Mouse (Mus musculus) CH12.LX (cell line): ENCODE data around the gene Qrich1. TPM values are rescaled to one million over a fixed set of nuclear protein-coding genes. Genes with fewer than 3 reads are reported as not detected.

ENCODE experiments used
- DNase-seq: peaks from one replicate; pipeline ENCODE4 v3.0.0-alpha.2; 2013; ENCODE audit errors: extremely low read depth
- H3K27ac ChIP-seq: 2 replicates; pipeline ENCODE4 v1.5.1; 2012; ENCODE audit warnings: low read depth, mild to moderate bottlenecking, control low read depth, moderate library complexity; ENCODE audit not compliant: insufficient read depth
- H3K27me3 ChIP-seq: replicated peaks from 2 replicates; pipeline ENCODE3; 2012; ENCODE audit warnings: inconsistent platforms
- H3K36me3 ChIP-seq, 2 experiments: replicated peaks in 1 of 2; 2 replicates each; pipeline versions ENCODE3 to v1.6.1; 2012; ENCODE audit warnings: inconsistent platforms in 1 of 2, low read length in 1 of 2, mild to moderate bottlenecking in 1 of 2, mixed read lengths in 1 of 2, moderate library complexity in 1 of 2; ENCODE audit not compliant: control insufficient read depth in 1 of 2, insufficient read depth in 1 of 2
- H3K4me1 ChIP-seq, 2 experiments: 2 replicates each; pipeline ENCODE4 v1.6.1; 2012; ENCODE audit warnings: inconsistent platforms in 1 of 2, moderate library complexity in 1 of 2; ENCODE audit not compliant: insufficient read depth in 2 of 2, control insufficient read depth in 1 of 2
- H3K4me2 ChIP-seq: 2 replicates; pipeline ENCODE4 v1.6.1; 2012; ENCODE audit warnings: low read depth, mild to moderate bottlenecking, control low read depth; ENCODE audit not compliant: poor library complexity, insufficient read depth, severe bottlenecking
- H3K4me3 ChIP-seq, 3 experiments: fragments of 150-350 bp in 1 of 3; sonication (generic) in 1 of 3; replicated peaks in 1 of 3; 2 replicates each; pipeline versions ENCODE3 to v1.5.1; 2011 to 2012; ENCODE audit warnings: low read depth in 2 of 3, low read length in 2 of 3, mild to moderate bottlenecking in 2 of 3, moderate library complexity in 2 of 3, control low read depth in 1 of 3, improper control_type of control experiment in 1 of 3, inconsistent platforms in 1 of 3, mixed read lengths in 1 of 3; ENCODE audit not compliant: poor library complexity in 1 of 3
- H3K79me2 ChIP-seq: replicated peaks from 2 replicates; pipeline ENCODE4 v1.6.1; 2012; ENCODE audit warnings: mild to moderate bottlenecking, moderate library complexity; ENCODE audit not compliant: control insufficient read depth, poor library complexity, insufficient read depth, severe bottlenecking; ENCODE audit errors: extremely low read depth
- H3K9ac ChIP-seq: 2 replicates; pipeline ENCODE4 v1.6.1; 2012; ENCODE audit warnings: low read depth, mild to moderate bottlenecking, control low read depth, moderate library complexity; ENCODE audit not compliant: insufficient read depth
- H3K9me3 ChIP-seq: replicated peaks from 2 replicates; pipeline ENCODE3; 2012; ENCODE audit warnings: low read length, inconsistent platforms, mixed read lengths
- CHD1 ChIP-seq: IDR thresholded peaks from 2 replicates; pipeline ENCODE4 v1.6.1; 2012; ENCODE audit warnings: low read depth, low read length, improper control_type of control experiment, inconsistent platforms
- CHD2 ChIP-seq: IDR thresholded peaks from 2 replicates; pipeline ENCODE4 v1.6.1; 2011; ENCODE audit warnings: low read length, improper control_type of control experiment
- E2F4 ChIP-seq: IDR thresholded peaks from 2 replicates; pipeline ENCODE4 v1.6.1; 2011; ENCODE audit warnings: low read depth, low read length, improper control_type of control experiment; ENCODE audit not compliant: insufficient replicate concordance
- EP300 ChIP-seq: IDR thresholded peaks from 2 replicates; pipeline ENCODE4 v1.6.1; 2011; ENCODE audit warnings: low read length, improper control_type of control experiment
- ETS1 ChIP-seq: conservative IDR thresholded peaks from 2 replicates; pipeline ENCODE4 v1.6.1; 2012; ENCODE audit warnings: low read depth, mild to moderate bottlenecking, inconsistent platforms, low read length, improper control_type of control experiment, moderate library complexity
- GABPA ChIP-seq: IDR thresholded peaks from 2 replicates; pipeline ENCODE4 v1.6.1; 2012; ENCODE audit warnings: low read depth, low read length, improper control_type of control experiment, inconsistent platforms; ENCODE audit not compliant: insufficient replicate concordance
- IRF4 ChIP-seq: IDR thresholded peaks from 2 replicates; pipeline ENCODE4 v1.6.1; 2014; ENCODE audit warnings: low read depth, mild to moderate bottlenecking, inconsistent platforms, low read length, improper control_type of control experiment
- MAX ChIP-seq: IDR thresholded peaks from 2 replicates; pipeline ENCODE4 v1.6.1; 2011; ENCODE audit warnings: low read length, improper control_type of control experiment
- MYC ChIP-seq: IDR thresholded peaks from 2 replicates; pipeline ENCODE4 v1.6.1; 2011; ENCODE audit warnings: low read depth, mild to moderate bottlenecking, improper control_type of control experiment, low read length
- NELFE ChIP-seq: IDR thresholded peaks from 2 replicates; pipeline ENCODE4 v1.6.1; 2011; ENCODE audit warnings: low read depth, low read length, improper control_type of control experiment
- NRF1 ChIP-seq: IDR thresholded peaks from 2 replicates; pipeline ENCODE4 v1.6.1; 2014; ENCODE audit warnings: low read depth, mild to moderate bottlenecking, inconsistent platforms, low read length, improper control_type of control experiment, moderate library complexity
- PAX5 ChIP-seq: IDR thresholded peaks from 2 replicates; pipeline ENCODE4 v1.6.1; 2012; ENCODE audit warnings: low read length, inconsistent platforms, mixed read lengths
- POLR2A ChIP-seq: IDR thresholded peaks from 2 replicates; pipeline ENCODE4 v1.6.1; 2011; ENCODE audit warnings: low read depth, mild to moderate bottlenecking, improper control_type of control experiment, low read length
- POLR2AphosphoS2 ChIP-seq: IDR thresholded peaks from 2 replicates; pipeline ENCODE4 v1.6.1; 2011; ENCODE audit warnings: low read depth, low read length, improper control_type of control experiment
- RCOR1 ChIP-seq: conservative IDR thresholded peaks from 2 replicates; pipeline ENCODE4 v1.6.1; 2012; ENCODE audit warnings: low read depth, mild to moderate bottlenecking, inconsistent platforms, low read length, improper control_type of control experiment
- SIN3A ChIP-seq: IDR thresholded peaks from 2 replicates; pipeline ENCODE4 v1.6.1; 2012; ENCODE audit warnings: low read length, improper control_type of control experiment, inconsistent platforms
- SMC3 ChIP-seq: IDR thresholded peaks from 2 replicates; pipeline ENCODE4 v1.6.1; 2011; ENCODE audit warnings: low read depth, low read length, improper control_type of control experiment
- TBP ChIP-seq: conservative IDR thresholded peaks from 2 replicates; pipeline ENCODE4 v1.6.1; 2011; ENCODE audit warnings: low read depth, low read length, improper control_type of control experiment
- TCF12 ChIP-seq: IDR thresholded peaks from 2 replicates; pipeline ENCODE4 v1.6.1; 2014; ENCODE audit warnings: low read depth, mild to moderate bottlenecking, inconsistent platforms, low read length, improper control_type of control experiment
- UBTF ChIP-seq: IDR thresholded peaks from 2 replicates; pipeline ENCODE4 v1.6.1; 2012; ENCODE audit warnings: low read depth, mild to moderate bottlenecking, inconsistent platforms, low read length, improper control_type of control experiment, moderate library complexity
- USF2 ChIP-seq: conservative IDR thresholded peaks from 2 replicates; pipeline ENCODE4 v1.6.1; 2011; ENCODE audit warnings: low read depth, low read length, improper control_type of control experiment
- ZKSCAN1 ChIP-seq: IDR thresholded peaks from 2 replicates; pipeline ENCODE4 v1.6.1; 2012; ENCODE audit warnings: low read depth, inconsistent platforms, low read length, improper control_type of control experiment, borderline replicate concordance
- ZNF384 ChIP-seq: IDR thresholded peaks from 2 replicates; pipeline ENCODE4 v1.6.1; 2012; ENCODE audit warnings: low read depth, low read length, improper control_type of control experiment, inconsistent platforms
- dilution Hi-C: fragments of 300-500 bp; cut with MboI; formaldehyde crosslinking; loops from 2 replicates; pipeline ENCODE4 v1.14.3; 2020; ENCODE audit warnings: low sequenced_read_pairs; ENCODE audit not compliant: extremely low pct_unique_long_range_greater_than_20kb, extremely low pct_ligation_motif_present
- in situ Hi-C: fragments of 300-500 bp; cut with MboI; formaldehyde crosslinking; loops from 3 replicates; pipeline ENCODE4 v1.14.3; 2019; ENCODE audit warnings: low sequenced_read_pairs, low pct_ligation_motif_present, low pct_unique_long_range_greater_than_20kb, mixed read lengths
- polyA plus RNA-seq: library from polyadenylated mRNA; unstranded; fragments of >175 nt; gene quantifications from 2 replicates; pipeline ENCODE4 v1.2.1, GENCODE M21; 2012; ENCODE audit warnings: low read depth; ENCODE audit not compliant: insufficient read length
- total RNA-seq, 2 experiments: library from RNA; depleted of rRNA; stranded (reverse); fragments of 300-350 nt in 1 of 2; fragments of >200 nt in 1 of 2; gene quantifications; 2 replicates each; pipeline ENCODE4 v1.2.3; 2012 to 2014

Gene Qrich1
- total and polyA plus RNA-seq, 3 experiments, result 72.1 to 117 (median 104) TPM

GRCm38 (mm10) chr9:108575321-108576297 is 59.0 kb downstream of the Qrich1 start:
- no peak overlapping the region for H3K27ac ChIP-seq
- TF ChIP-seq CHD1 (no peak), ZKSCAN1 (no peak), ZNF384 (no peak), POLR2AphosphoS2 (no peak), USF2 (no peak), SIN3A (no peak), NRF1 (no peak), PAX5 (no peak), ETS1 (no peak), TBP (no peak), TCF12 (no peak), GABPA (no peak), UBTF (no peak), MYC (no peak), IRF4 (no peak), E2F4 (no peak), MAX (no peak), POLR2A (no peak), NELFE (no peak)
- TF ChIP-seq, all 38 proteins: peak for 0
- H3K4me1 ChIP-seq, result peaks cover 10 to 29% of the 10 kb centered on the region in 2 experiments
- H3K27me3 ChIP-seq, result no peaks in the 10 kb centered on the region
- no peak for DNase-seq
- H3K4me2 ChIP-seq, result no peak overlapping the region
- in situ Hi-C loops, result no loop called here
- no peaks in the 10 kb centered on the region for H3K79me2 ChIP-seq
- H3K36me3 ChIP-seq, result peaks cover 54 to 95% of the 10 kb centered on the region in 2 experiments
- no peaks in the 10 kb centered on the region for H3K9me3 ChIP-seq
- dilution Hi-C loops, result no loop called here
- no peak overlapping the region for H3K9ac ChIP-seq
- H3K4me3 ChIP-seq, result no peak overlapping the region

GRCm38 (mm10) chr9:108577025-108577424 is 60.4 kb downstream of the Qrich1 start:
- no peak for TF ChIP-seq MAX
- TF ChIP-seq RCOR1, result no peak
- no peak for TF ChIP-seq SMC3
- no peak for TF ChIP-seq CHD2
- no peak for TF ChIP-seq EP300
- peaks cover 48 to 94% of the 10 kb centered on the region in 2 experiments for H3K36me3 ChIP-seq
- H3K27me3 ChIP-seq, result no peaks in the 10 kb centered on the region
- no peak overlapping the region for H3K27ac ChIP-seq
- in situ Hi-C loops (no loop called here), dilution Hi-C loops (no loop called here)
- H3K4me3 ChIP-seq, result no peak overlapping the region
- DNase-seq, result no peak
- H3K4me2 ChIP-seq, result no peak overlapping the region
- H3K9me3 ChIP-seq, result no peaks in the 10 kb centered on the region
- no peaks in the 10 kb centered on the region for H3K79me2 ChIP-seq
- H3K9ac ChIP-seq, result no peak overlapping the region
- H3K4me1 ChIP-seq, result peaks cover 7 to 27% of the 10 kb centered on the region in 2 experiments; a peak in 3 of 4 replicates
